Mouse (Mus musculus): ENCODE results near the gene Smdt1.

DNA sequence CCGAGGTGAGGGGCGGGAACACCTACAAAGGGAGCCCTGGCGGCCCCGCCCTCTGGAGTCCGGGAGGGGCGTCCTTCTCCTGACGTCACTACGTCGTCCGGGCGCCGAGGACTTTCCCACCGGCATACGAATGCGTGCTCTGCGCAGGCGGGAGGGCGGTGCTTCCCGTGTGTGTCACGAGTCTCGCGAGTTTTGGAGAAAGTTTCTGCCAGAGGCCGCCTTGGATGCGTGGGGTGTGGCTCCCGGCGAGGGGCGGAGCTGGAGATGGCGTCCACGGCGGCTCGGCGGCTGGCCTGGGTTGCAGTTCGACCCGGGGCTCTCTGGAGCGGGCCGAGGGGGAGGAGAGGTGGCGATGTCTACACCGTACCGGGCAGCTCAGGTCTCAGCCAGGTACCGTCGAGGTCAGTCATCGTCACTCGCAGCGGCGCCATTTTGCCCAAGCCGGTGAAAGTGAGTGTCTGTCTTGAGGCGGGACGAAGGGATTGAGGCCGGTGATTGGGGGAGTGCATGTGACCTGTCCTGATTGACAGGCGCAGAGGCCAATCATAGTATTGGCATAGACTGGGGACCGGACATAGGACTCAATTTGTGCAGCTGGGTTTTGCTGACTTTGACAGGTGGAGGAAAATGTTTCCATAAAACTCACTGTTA, 7.2 kb downstream of the Smdt1 start:
- no peak for TF ChIP-seq GATA1 (IDR thresholded peaks at IDR 0.05; ENCODE audit: borderline replicate concordance, low read length)
- no peak for TF ChIP-seq FLI1 (IDR thresholded peaks at IDR 0.05; ENCODE audit: low read length)
